Mouse (Mus musculus): ENCODE results near the gene Zc3h7b. TPM values are rescaled to one million over a fixed set of nuclear protein-coding genes. Genes with fewer than 3 reads are reported as not detected.

The Zc3h7b gene
- polyA plus RNA-seq, 1 experiment from 2014 or later, result 13.9 TPM

DNA sequence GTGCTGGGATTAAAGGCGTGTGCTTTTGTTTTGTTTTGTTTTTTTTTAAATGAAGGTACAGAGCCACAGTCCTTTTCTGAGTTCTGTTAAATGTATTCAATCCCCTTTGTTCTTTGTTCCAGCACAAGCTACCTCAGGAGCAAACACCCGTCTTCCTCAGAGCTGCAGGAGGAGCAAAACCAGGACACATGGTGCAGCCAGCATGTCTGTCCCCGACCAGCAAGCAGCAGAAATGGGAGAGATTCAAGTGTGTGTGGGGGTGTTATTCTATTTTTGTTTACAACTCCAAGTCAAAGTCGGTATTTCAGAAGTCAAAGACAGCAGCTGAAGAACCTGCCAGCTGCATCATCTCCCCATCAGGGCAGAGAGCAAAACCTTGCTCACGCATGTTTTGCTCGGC, 31.1 kb upstream of the Zc3h7b start:
- H3K27ac ChIP-seq (ENCODE audit: low read length), result no peak overlapping the region
- no peaks in the 10 kb centered on the region for H3K9me3 ChIP-seq (ENCODE audit: low read length)
- TF ChIP-seq EP300 (IDR thresholded peaks at IDR 0.05) (no peak), CTCF (IDR thresholded peaks at IDR 0.05) (no peak)
- ATAC-seq, result no peak
- no peak overlapping the region for H3K9ac ChIP-seq (replicated peaks; ENCODE audit: low read depth)
- H3K4me2 ChIP-seq (replicated peaks; ENCODE audit: low read depth, low read length), result no peak overlapping the region
- H3K27me3 ChIP-seq (replicated peaks; ENCODE audit: insufficient read depth, low read length), result no peaks in the 10 kb centered on the region
- H3K4me3 ChIP-seq (ENCODE audit: low read depth, low read length), result no peak overlapping the region
- H3K36me3 ChIP-seq (ENCODE audit: insufficient read depth, low read length), result peaks cover 37% of the 10 kb centered on the region
- no peaks in the 10 kb centered on the region for H3K4me1 ChIP-seq (ENCODE audit: insufficient read depth, low read depth, low read length)
- WGBS, result 64% methylated on average over 6 of the region's 6 CpGs
- DNase-seq (ENCODE audit: low spot score), result no peak

DNA sequence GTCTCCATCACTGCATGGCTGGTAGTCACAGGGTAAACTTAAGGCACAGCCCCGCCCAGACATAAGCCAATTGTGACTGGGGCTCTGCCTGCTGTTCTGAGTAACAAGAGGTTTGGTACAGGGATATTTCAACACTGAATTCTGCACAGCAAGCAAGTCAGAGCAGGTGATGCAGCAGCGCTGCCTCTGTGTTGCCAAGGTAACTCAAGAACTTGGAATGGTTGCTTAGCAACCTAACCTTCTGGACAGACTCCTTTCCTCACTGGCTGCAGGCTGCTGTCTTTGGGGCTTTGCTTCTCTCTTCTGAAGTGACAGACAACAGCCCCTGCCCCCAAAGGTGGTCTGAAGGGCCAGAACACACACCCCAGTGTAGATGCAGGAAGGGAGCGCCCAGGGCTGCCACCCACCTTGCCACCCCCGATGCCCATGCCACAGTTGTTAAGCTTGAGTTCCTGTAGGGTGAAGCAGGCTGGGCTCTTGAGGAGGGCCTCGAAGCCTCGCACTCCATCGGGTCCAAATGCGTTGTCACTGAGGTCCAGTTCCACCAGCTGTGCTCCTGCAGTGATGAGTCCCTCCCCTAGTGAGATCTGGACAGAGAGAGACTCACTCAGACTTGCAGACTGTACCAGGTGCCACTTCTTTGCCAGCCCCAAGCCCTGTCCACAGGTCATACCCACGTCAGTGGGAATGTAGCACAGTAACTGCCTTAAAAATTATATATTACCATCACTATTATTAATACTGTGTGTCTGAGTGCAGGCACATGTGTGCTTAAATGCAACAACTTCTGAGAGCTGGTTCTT, 26.3 kb upstream of the Zc3h7b start:
- no peak overlapping the region for H3K4me3 ChIP-seq (ENCODE audit: low read depth, low read length)
- ATAC-seq, result no peak
- H3K4me1 ChIP-seq (ENCODE audit: insufficient read depth, low read depth, low read length), result no peaks in the 10 kb centered on the region
- DNase-seq (ENCODE audit: low spot score), result no peak
- H3K4me2 ChIP-seq (replicated peaks; ENCODE audit: low read depth, low read length), result no peak overlapping the region
- H3K9ac ChIP-seq (replicated peaks; ENCODE audit: low read depth), result no peak overlapping the region
- no peak overlapping the region for H3K27ac ChIP-seq (ENCODE audit: low read length)
- peaks cover 18% of the 10 kb centered on the region for H3K36me3 ChIP-seq (ENCODE audit: insufficient read depth, low read length)
- no peaks in the 10 kb centered on the region for H3K27me3 ChIP-seq (replicated peaks; ENCODE audit: insufficient read depth, low read length)
- H3K9me3 ChIP-seq (ENCODE audit: low read length), result no peaks in the 10 kb centered on the region
- TF ChIP-seq CTCF (IDR thresholded peaks at IDR 0.05) (no peak), EP300 (IDR thresholded peaks at IDR 0.05) (no peak)
- 84% methylated on average over 9 of the region's 9 CpGs for WGBS

DNA sequence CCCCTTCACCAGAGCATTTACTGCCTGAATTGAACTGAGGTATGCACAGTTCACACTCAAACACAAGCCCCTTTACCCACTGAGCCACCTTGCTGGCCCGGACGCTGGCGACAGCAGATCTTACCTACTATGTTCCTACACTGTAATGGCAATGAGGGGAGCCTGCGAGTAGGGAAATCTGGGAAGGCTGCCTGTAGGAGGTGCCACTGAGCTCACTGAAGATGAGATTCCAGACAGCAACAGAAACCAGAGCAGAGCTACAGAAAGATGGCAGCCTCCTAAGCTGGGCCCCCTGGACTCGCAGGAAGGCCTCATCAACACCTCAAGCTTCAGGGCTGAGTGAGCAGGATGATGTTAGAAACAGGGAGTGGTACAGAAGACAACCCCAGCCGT, 25.7 kb upstream of the Zc3h7b start:
- H3K9me3 ChIP-seq (ENCODE audit: low read length), result no peaks in the 10 kb centered on the region
- ATAC-seq, result no peak
- WGBS, result 89% methylated on average over 6 of the region's 6 CpGs

DNA sequence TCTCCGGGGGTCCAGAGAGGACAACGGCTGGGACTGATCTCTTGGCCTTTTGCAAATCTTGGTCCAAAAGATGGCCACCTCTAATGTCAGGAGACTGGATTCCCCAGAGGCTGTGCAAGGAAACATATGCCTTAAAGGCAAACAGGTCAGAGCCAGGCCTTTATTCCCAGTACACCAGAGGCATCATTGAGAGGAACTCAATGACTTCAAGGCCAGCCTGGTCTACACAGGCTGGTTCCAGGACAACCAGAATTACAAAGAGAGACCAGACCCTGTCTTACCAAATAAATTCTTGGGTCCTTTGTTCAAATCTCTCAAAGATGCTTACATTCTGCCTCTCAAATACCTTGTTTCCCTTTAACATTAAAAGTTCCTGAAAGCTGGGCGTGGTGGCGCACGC, 22.5 kb upstream of the Zc3h7b start:
- WGBS, result 93% methylated on average over 5 of the region's 5 CpGs
- H3K36me3 ChIP-seq (ENCODE audit: insufficient read depth, low read length), result peaks cover 10% of the 10 kb centered on the region; the same call in 1 of the 2 replicates
- DNase-seq (ENCODE audit: low spot score), result no peak

More for the DNA sequence above, 25.7 kb upstream of the Zc3h7b start:
- no peak overlapping the region for H3K4me2 ChIP-seq (replicated peaks; ENCODE audit: low read depth, low read length)
- TF ChIP-seq EP300 (IDR thresholded peaks at IDR 0.05) (no peak), CTCF (IDR thresholded peaks at IDR 0.05) (no peak)
- no peak overlapping the region for H3K9ac ChIP-seq (replicated peaks; ENCODE audit: low read depth)
- no peaks in the 10 kb centered on the region for H3K27me3 ChIP-seq (replicated peaks; ENCODE audit: insufficient read depth, low read length)
- no peak overlapping the region for H3K27ac ChIP-seq (ENCODE audit: low read length)
- H3K4me1 ChIP-seq (ENCODE audit: insufficient read depth, low read depth, low read length), result no peaks in the 10 kb centered on the region
- peaks cover 18% of the 10 kb centered on the region for H3K36me3 ChIP-seq (ENCODE audit: insufficient read depth, low read length)
- no peak for DNase-seq (ENCODE audit: low spot score)
- no peak overlapping the region for H3K4me3 ChIP-seq (ENCODE audit: low read depth, low read length)

DNA sequence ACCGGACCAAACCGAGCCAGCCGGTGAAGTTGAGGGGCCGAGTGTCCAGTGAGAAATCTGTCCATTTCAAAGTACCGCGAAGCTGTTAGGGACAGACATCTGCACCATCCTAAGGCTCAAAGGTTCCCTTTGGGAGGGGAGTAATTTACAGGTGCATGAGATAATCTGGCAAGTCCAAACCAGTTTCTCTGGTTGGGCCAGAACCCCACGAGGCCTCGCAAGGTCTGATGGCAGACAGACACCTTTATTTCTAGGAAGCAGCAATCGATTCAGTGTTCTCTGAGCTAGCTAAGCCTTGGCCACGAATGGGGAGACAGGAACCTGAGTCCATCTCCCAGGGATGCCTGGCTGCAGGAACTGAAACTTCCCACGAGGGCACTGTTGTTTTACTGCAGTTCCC, 21.2 kb upstream of the Zc3h7b start:
- H3K27ac ChIP-seq (ENCODE audit: low read length), result no peak overlapping the region
- TF ChIP-seq CTCF (IDR thresholded peaks at IDR 0.05) (no peak), EP300 (IDR thresholded peaks at IDR 0.05) (no peak)
- no peak overlapping the region for H3K9ac ChIP-seq (replicated peaks; ENCODE audit: low read depth)
- H3K27me3 ChIP-seq (replicated peaks; ENCODE audit: insufficient read depth, low read length), result no peaks in the 10 kb centered on the region
- WGBS, result 87% methylated on average over 11 of the region's 11 CpGs
- no peak for DNase-seq (ENCODE audit: low spot score)
- peaks cover 3% of the 10 kb centered on the region; the same call in 1 of the 2 replicates for H3K4me1 ChIP-seq (ENCODE audit: insufficient read depth, low read depth, low read length)
- H3K9me3 ChIP-seq (ENCODE audit: low read length), result no peaks in the 10 kb centered on the region
- no peak overlapping the region for H3K4me2 ChIP-seq (replicated peaks; ENCODE audit: low read depth, low read length)
- no peak overlapping the region for H3K4me3 ChIP-seq (ENCODE audit: low read depth, low read length)
- peaks cover 10% of the 10 kb centered on the region; the same call in 1 of the 2 replicates for H3K36me3 ChIP-seq (ENCODE audit: insufficient read depth, low read length)
- ATAC-seq, result no peak

More for the DNA sequence above, 22.5 kb upstream of the Zc3h7b start:
- no peak for ATAC-seq
- H3K4me1 ChIP-seq (ENCODE audit: insufficient read depth, low read depth, low read length), result no peaks in the 10 kb centered on the region
- H3K9me3 ChIP-seq (ENCODE audit: low read length), result no peaks in the 10 kb centered on the region
- H3K9ac ChIP-seq (replicated peaks; ENCODE audit: low read depth), result no peak overlapping the region
- no peak for TF ChIP-seq EP300 (IDR thresholded peaks at IDR 0.05)
- no peak for TF ChIP-seq CTCF (IDR thresholded peaks at IDR 0.05)
- H3K27ac ChIP-seq (ENCODE audit: low read length), result no peak overlapping the region
- no peak overlapping the region for H3K4me2 ChIP-seq (replicated peaks; ENCODE audit: low read depth, low read length)
- no peaks in the 10 kb centered on the region for H3K27me3 ChIP-seq (replicated peaks; ENCODE audit: insufficient read depth, low read length)
- H3K4me3 ChIP-seq (ENCODE audit: low read depth, low read length), result no peak overlapping the region

DNA sequence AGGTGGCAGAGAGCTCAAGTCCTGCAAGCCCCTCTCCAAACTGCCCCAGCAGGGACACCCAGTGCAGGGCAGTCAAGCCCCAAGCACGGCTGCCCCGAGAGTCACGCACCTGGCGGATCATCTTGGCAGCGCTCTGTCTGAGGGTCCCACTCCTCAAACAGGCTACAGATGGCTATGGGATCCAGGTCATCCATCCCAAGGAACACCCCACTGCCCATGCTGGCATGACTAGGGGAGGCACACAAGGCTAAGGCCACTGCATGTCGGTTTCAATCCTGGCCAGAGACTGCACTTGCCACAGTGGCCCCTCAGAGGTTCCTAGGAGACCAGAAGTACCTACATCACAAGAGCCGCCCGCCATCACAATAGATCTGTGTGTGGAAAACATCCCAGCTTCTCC, 18.9 kb upstream of the Zc3h7b start:
- no peak overlapping the region for H3K9ac ChIP-seq (replicated peaks; ENCODE audit: low read depth)
- H3K4me3 ChIP-seq (ENCODE audit: low read depth, low read length), result no peak overlapping the region
- ATAC-seq, result no peak
- H3K27ac ChIP-seq (ENCODE audit: low read length), result no peak overlapping the region
- peaks cover 8% of the 10 kb centered on the region; the same call in 1 of the 2 replicates for H3K4me1 ChIP-seq (ENCODE audit: insufficient read depth, low read depth, low read length)
- H3K4me2 ChIP-seq (replicated peaks; ENCODE audit: low read depth, low read length), result no peak overlapping the region
- H3K27me3 ChIP-seq (replicated peaks; ENCODE audit: insufficient read depth, low read length), result no peaks in the 10 kb centered on the region
- TF ChIP-seq EP300 (IDR thresholded peaks at IDR 0.05), result no peak
- no peak for TF ChIP-seq CTCF (IDR thresholded peaks at IDR 0.05)
- H3K9me3 ChIP-seq (ENCODE audit: low read length), result no peaks in the 10 kb centered on the region
- DNase-seq (ENCODE audit: low spot score), result no peak
- WGBS, result 95% methylated on average over 8 of the region's 8 CpGs
- no peaks in the 10 kb centered on the region; the same call in 1 of the 2 replicates for H3K36me3 ChIP-seq (ENCODE audit: insufficient read depth, low read length)

Data from lung, postnatal 0 days (tissue).